Mouse (Mus musculus): ENCODE data around the gene Actg1.

GRCm38 (mm10) chr11:120395661-120396060 lies 47.3 kb upstream of the Actg1 start:
- TF ChIP-seq CEBPB (IDR thresholded peaks at IDR 0.05; ENCODE audit: insufficient read depth, poor library complexity, severe bottlenecking) (no peak), USF1 (IDR thresholded peaks at IDR 0.05; ENCODE audit: low read depth) (no peak), POLR2A (IDR thresholded peaks at IDR 0.05; ENCODE audit: insufficient read length, low read depth) (no peak), E2F4 (IDR thresholded peaks at IDR 0.05; ENCODE audit: insufficient read depth) (no peak), TCF3 (IDR thresholded peaks at IDR 0.05; ENCODE audit: insufficient read length, low read depth) (no peak), MYOD1 (IDR thresholded peaks at IDR 0.05; ENCODE audit: control insufficient read depth in 1 of 3, insufficient read length in 2 of 3, low read depth in 2 of 3) (no peak), TCF12 (IDR thresholded peaks at IDR 0.05; ENCODE audit: insufficient read depth, poor library complexity, severe bottlenecking) (no peak)
